Mouse (Mus musculus) adrenal gland, postnatal 14 days (tissue): Measurements from ENCODE around the gene Grid2ip. TPM values are rescaled to one million over a fixed set of nuclear protein-coding genes. Genes with fewer than 3 reads are reported as not detected.

Source experiments
- DNase-seq: peaks from one replicate; pipeline ENCODE4 v3.0.0; 2021; ENCODE audit warnings: mixed read lengths
- long read RNA-seq, 2 experiments: library from polyadenylated mRNA; stranded (forward); transcript quantifications; one replicate each; pipeline ENCODE4 v2.0.0; 2021
- total RNA-seq: library from RNA; stranded (reverse); gene quantifications from 2 replicates; pipeline ENCODE4 v1.2.3, GENCODE M21; 2021

Gene Grid2ip
- total RNA-seq = 0.41 and 0.68 TPM in 2 replicates
- long read RNA-seq, experiment 1 = 0 reads
- long read RNA-seq, experiment 2 = 0 reads

DNA sequence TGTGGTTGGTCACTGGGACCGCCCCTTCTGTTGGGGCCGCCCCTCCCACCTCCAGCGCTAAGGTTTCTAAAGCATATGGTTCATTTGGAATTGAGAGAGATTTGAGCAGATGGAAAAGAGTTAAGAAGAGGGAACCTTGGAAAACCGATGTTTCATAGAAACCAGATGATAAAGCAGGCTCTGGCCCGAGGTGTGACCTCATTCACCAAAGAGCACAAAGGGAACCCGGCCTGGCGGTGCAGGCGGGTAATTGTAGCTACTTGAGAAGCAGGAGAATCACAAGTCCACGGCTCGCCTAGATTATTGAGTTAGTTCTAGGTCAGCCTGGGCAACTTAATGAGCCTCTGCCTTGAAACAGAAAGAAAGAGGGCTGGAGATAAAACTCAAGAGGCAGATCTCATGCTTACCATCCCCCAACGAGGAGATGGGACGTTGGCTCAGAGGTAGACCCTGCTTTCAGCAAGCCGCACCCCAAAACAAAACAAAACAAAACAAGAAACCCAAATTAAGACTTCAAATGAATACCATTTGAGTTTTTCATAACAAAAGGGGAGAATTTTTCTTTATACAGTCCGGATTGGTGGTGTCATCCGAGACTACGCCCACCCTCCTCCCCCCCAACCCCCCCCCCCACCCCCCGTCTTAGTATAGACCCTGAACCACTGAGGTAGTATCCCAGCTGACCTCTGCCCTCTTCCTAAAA is at the start of gene Grid2ip:
Gene Grid2ip (plus strand): TSS at position 653 of the 703 bp plus-strand sequence.
- DNase-seq = peak; percentile 41

DNA sequence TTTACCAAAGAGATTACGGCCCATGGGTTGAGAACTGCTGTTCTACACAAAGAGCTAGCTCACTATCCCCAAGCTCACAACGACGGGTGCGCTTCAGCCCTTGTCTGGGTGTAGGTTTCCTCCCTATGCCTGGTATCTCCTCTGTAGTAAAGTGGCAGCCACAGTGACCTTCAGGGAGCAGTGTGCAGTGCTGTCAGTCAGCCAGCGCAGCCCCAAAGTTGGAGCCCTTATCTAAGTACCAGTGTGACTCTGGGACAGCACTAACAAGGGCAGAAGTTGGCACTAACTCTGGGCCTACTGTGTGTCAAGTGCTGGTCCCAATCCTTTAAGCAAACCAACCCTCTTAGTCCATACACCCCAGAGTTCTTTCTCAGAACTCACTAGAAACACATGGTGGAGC is 48.3 kb upstream of the Grid2ip start:
- DNase-seq = no peak

DNA sequence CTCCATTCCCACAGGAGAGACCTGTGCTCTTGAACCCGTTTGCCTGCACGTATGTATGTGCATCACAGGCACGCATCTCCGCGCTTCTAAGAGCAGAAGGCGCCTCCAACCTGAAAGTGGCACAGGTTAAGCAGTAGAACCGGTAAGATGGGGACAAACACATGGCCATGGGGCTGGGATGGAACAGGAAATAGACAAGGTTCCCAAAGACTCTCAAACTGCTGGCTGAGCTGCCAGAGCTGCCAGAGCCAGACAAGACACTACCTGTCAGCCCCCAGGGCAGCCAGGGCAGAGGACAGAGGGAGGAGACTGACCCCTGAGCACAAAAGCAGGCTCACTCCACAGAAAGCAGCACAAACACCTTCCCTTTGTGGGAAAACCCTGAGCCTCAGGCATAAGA is 47.2 kb upstream of the Grid2ip start:
- no peak for DNase-seq

- DNase-seq = peak; percentile 83
Measured at GRCm38 (mm10) chr5:143311886-143312285, 45.3 kb upstream of the Grid2ip start.

GRCm38 (mm10) chr5:143314183-143314729 is 42.9 kb upstream of the Grid2ip start:
- no peak for DNase-seq

DNA sequence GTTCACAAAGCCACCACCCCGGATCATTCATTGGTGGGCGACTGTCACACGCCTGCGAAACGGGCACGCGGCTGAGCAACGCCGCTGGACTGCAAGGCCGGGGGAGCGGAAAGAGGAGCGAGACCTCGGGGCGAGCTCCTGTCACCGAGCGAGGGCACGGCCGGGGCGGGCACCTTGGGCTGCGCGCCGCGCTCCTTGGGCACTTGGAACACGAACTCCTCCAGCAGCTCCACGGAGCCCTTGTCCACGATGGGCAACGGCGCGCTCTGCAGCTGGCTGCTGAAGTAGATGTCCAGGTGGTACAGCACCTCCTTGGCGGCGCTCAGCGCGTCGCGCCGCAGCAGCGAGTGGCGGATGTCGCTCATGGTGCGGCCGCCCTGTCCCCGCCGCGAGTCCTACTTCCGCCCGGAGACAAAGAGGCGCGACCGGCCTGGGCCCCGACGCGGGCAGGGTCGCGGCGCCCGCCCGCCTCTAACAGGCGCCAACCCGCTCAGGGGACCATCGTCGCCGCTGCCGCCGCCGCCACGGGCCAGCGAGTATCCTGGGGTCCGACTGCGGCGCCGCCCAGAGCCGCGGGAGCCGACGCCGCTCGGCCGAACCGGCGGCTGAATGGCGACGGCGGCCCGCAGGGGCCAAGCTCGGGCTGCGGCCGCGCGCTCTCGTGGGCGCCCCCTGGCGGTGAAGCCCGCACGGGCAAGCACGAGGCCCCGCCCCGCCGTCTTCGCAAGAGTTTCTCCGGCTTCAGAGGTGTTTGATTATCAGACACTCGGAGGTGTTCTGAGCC is 42.2 kb upstream of the Grid2ip start, which contains the start of gene E130309D02Rik:
Gene E130309D02Rik (minus strand): TSS at position 631 of the 784 bp plus-strand sequence.
- peak; percentile 95 for DNase-seq

DNA sequence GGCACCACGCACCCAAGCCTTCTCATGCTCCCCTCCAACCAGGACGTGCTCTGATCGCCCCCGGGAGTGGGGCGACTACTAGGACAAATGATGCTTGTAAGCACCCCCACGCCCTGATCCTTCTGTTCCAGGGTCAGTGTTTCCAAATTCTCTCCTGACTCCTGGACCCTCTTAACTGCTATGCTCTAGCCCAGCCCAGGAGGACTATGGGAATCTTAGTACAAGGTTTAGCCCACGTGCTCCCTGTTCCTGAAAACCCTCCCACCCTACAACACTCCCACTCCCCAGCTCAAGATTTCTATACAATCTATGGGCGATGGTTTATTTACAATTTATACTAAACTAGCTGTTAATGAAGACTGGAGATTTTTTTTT is 41.6 kb upstream of the Grid2ip start:
- no peak for DNase-seq

GRCm38 (mm10) chr5:143316605-143317287 is 40.4 kb upstream of the Grid2ip start:
- peak; percentile 68 for DNase-seq

DNA sequence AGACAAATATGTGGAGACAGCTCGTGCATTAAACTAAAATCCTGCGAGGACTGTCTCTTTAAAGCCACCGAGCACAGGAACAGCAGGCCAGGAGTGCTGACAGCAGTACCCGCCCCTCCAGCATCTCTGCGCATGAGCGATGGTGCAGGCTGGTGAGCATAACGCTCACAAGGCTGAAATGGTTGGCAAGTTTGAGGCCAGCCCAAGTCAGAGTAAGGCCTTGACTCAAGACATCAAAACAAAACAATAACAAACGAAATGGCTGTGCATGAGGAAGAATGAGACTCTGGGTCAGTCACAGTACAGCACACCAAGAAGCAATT is 39.9 kb upstream of the Grid2ip start:
- DNase-seq = peak; percentile 74

GRCm38 (mm10) chr5:143328690-143329495 is 28.2 kb upstream of the Grid2ip start, which contains the start of gene Zdhhc4:
Gene Zdhhc4, minus strand, starts transcription at chr5:143329256.
- peak; percentile 97 for DNase-seq

GRCm38 (mm10) chr5:143333872-143334271 is 23.3 kb upstream of the Grid2ip start:
- peak; percentile 88 for DNase-seq

DNA sequence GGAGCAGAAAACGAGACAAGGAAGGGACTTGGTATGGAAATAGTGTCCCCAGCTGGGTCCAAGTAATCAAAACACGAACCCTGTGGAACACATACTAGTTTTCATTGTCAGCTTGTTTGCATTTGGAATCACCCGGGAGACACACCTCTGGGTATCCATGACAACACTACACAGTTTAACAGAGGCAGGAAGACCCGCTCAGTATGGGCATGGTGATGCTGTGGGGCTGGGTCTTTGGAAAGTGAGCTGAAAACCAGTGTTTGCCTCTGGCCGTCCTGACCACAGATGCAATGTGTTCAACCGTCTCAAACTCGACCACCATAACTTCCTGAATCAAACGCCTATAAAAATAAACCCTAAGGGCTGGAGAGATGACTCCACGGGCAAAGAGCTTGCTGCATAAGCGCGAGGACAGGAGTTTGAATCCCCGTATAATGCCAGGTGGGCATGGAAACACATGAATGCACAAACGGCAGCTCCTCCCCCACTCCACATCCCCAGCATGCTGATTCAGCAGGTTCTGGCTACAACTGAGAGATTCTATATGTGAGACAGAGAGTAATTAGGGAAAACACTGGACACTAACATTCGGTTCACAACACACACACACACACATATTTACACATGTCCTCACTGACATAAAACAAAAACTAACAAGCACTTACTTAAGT is 22.6 kb upstream of the Grid2ip start:
- DNase-seq = no peak

GRCm38 (mm10) chr5:143335089-143335460 is 22.1 kb upstream of the Grid2ip start:
- peak; percentile 28 for DNase-seq

GRCm38 (mm10) chr5:143336559-143336958 is 20.6 kb upstream of the Grid2ip start:
- peak; percentile 26 for DNase-seq

DNA sequence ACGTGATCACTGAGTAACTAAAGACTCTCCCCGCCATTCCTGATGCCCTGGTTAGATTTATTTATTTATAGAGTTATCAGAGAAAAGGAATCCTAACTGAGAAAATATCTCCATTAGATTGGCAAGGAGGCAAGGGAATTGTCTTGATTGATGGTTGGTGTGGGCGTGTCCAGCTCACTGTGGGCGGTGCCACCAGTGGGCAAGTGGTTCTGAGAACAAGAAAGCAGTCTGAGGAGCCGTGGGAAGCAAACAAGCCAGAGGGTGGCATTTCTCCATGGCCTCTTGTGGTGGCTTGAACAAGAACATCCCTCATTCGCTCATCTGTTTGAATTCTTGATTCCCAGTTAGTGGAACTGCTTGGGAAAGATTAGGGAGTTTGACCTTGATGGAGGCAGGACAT is 17.5 kb upstream of the Grid2ip start:
- no peak for DNase-seq

DNA sequence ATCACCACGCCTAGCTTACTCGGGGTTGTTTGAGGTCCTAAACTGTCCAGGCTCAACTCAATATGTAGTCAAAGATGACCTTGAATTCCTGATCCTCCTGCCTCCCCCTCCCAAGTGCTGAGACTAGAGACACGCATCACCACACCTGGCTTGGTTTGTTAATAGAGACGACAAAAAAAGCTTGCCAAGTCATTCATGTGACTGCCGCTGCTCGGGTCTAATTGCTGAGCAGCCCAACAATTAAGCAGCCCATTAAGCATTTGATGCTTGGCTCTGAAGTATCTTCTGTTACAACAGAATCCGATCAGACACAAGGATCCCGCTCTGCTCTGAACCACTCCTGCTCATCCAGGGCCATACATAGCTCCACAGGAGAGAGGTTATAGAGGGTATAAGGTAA is 10.8 kb upstream of the Grid2ip start:
- no peak for DNase-seq

- DNase-seq = no peak
Measured at GRCm38 (mm10) chr5:143356017-143356416, 1.1 kb upstream of the Grid2ip start.

GRCm38 (mm10) chr5:143357564-143357963 is 426 bp downstream of the Grid2ip start:
- DNase-seq = peak; percentile 28

DNA sequence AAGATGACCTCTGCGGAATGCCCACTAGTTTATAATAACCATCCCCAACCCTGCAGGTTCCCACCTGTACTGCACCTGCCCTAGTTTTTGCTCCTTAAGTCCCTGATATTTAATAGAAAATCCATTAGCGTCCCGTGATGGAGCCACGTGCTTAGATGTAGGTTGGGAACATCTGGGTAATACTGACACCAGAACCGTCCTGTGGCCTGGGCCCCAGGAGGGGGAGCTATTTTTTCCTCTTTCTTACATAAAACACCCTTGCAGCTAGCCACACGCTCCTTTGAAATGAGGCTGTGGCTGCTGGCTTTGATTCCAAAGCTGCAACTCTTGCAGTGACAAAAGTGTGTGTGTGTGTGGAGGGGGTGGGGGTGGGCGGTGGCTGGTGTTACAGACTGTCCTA is 2.1 kb downstream of the Grid2ip start:
- no peak for DNase-seq

- peak; percentile 34 for DNase-seq
Measured at GRCm38 (mm10) chr5:143360000-143360399, 2.9 kb downstream of the Grid2ip start.

DNA sequence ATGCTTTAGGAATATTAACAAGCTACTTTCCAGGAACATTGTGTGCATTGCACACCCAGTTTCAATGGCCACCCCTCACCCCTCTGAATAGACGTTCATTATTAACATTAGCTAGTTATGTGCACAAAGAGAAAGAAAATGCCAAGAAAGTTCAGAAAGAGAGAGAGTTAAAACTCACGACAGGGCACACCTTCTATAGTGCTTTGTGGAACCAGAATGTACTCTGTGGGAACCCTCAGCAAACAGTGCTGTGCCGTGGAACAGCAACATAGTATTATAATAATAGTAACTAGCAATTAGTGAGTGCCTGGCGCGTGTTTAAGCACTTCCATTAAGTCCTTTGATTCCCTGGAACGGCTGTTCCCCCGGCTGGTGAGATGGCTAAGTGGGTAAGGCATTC is 4.3 kb downstream of the Grid2ip start:
- DNase-seq = no peak
